Mouse (Mus musculus) neural tube, embryonic 12.5 days (tissue): ENCODE data around the gene Gm28048. TPM values are rescaled to one million over a fixed set of nuclear protein-coding genes. Genes with fewer than 3 reads are reported as not detected.
A peak's percentile ranks its signal among the peaks of the same experiment; 100 is the strongest.

Experiments used
- ATAC-seq: fragments of 200-750 bp; cut with Nextera tagmentation; 2 replicates; pipeline ENCODE4 v1.8.0; 2017; ENCODE audit warnings: low read depth, mild to moderate bottlenecking, moderate TSS enrichment, moderate library complexity; ENCODE audit not compliant: low FRiP score
- H3K27ac ChIP-seq: fragments of 300-500 bp; sonication (generic); 2 replicates; pipeline ENCODE4 v1.5.1; 2016
- H3K27me3 ChIP-seq: fragments of 300-500 bp; sonication (generic); replicated peaks from 2 replicates; pipeline ENCODE4 v1.6.1; 2016; ENCODE audit warnings: mild to moderate bottlenecking
- H3K36me3 ChIP-seq: fragments of 300-500 bp; sonication (generic); 2 replicates; pipeline ENCODE4 v1.6.1; 2016; ENCODE audit warnings: mild to moderate bottlenecking
- H3K4me1 ChIP-seq: fragments of 300-500 bp; sonication (generic); 2 replicates; pipeline ENCODE4 v1.6.1; 2016
- H3K4me2 ChIP-seq: fragments of 300-500 bp; sonication (generic); replicated peaks from 2 replicates; pipeline ENCODE4 v1.6.1; 2016; ENCODE audit warnings: mild to moderate bottlenecking
- H3K4me3 ChIP-seq: fragments of 300-500 bp; sonication (generic); 2 replicates; pipeline ENCODE4 v1.5.1; 2016
- H3K9ac ChIP-seq: fragments of 300-500 bp; sonication (generic); 2 replicates; pipeline ENCODE4 v1.6.1; 2016; ENCODE audit warnings: mild to moderate bottlenecking
- H3K9me3 ChIP-seq: fragments of 300-500 bp; sonication (generic); 2 replicates; pipeline ENCODE4 v1.6.1; 2016; ENCODE audit warnings: mild to moderate bottlenecking
- WGBS: fragments of 180-500 bp; shearing (Covaris S2); methylation state at CpG from one replicate; pipeline ENCODE4 v1.1.7; 2016; 5-methylcytosine and 5-hydroxymethylcytosine counted together
- polyA plus RNA-seq: library from polyadenylated mRNA; unstranded; fragments of >200 nt; fragmentation: Nextera tagmentation; extraction: Ambion mirVana; gene quantifications from 2 replicates; pipeline ENCODE4 v1.2.1, GENCODE M21; 2016

Gene Gm28048
- 5.6 and 6.2 TPM in 2 replicates for polyA plus RNA-seq

GRCm38 (mm10) chr11:22981984-22982757 is at the start of gene Gm28048, which contains the start of gene Commd1:
TSS of gene Gm28048 (minus strand) at chr11:22982090.
TSS of gene Commd1 (minus strand) at chr11:22982382.
- WGBS, result 4% methylated on average over 42 of the region's 42 CpGs
- peak within 1 kb of the TSS; percentile 73 for H3K9ac ChIP-seq
- peak within 1 kb of the TSS; percentile 69 for H3K4me3 ChIP-seq
- H3K4me1 ChIP-seq, result peaks cover 9% of the 10 kb centered on the region
- no peaks in the 10 kb centered on the region for H3K9me3 ChIP-seq
- H3K4me2 ChIP-seq, result peak within 1 kb of the TSS; percentile 85
- no peaks in the 10 kb centered on the region for H3K27me3 ChIP-seq
- H3K36me3 ChIP-seq, result peaks cover 10% of the 10 kb centered on the region; the same call in 1 of the 2 replicates
- ATAC-seq, result peak; percentile 93
- H3K27ac ChIP-seq, result peak within 1 kb of the TSS; percentile 85

GRCm38 (mm10) chr11:23029399-23029798 is 47.5 kb upstream of the Gm28048 start:
- H3K4me2 ChIP-seq, result no peak overlapping the region
- H3K9me3 ChIP-seq, result no peaks in the 10 kb centered on the region
- H3K4me1 ChIP-seq, result no peaks in the 10 kb centered on the region
- H3K4me3 ChIP-seq, result no peak overlapping the region
- H3K36me3 ChIP-seq, result no peaks in the 10 kb centered on the region
- no peak for ATAC-seq
- no peaks in the 10 kb centered on the region for H3K27me3 ChIP-seq
- no peak overlapping the region for H3K9ac ChIP-seq
- WGBS, result 87% methylated on average over 6 of the region's 6 CpGs
- no peak overlapping the region for H3K27ac ChIP-seq

- no peaks in the 10 kb centered on the region for H3K27me3 ChIP-seq
- no peak overlapping the region for H3K4me3 ChIP-seq
- no peak overlapping the region for H3K9ac ChIP-seq
- H3K4me1 ChIP-seq, result no peaks in the 10 kb centered on the region
- 74% methylated on average over 3 of the region's 3 CpGs for WGBS
- H3K4me2 ChIP-seq, result no peak overlapping the region
- no peaks in the 10 kb centered on the region for H3K9me3 ChIP-seq
- ATAC-seq, result no peak
- H3K27ac ChIP-seq, result no peak overlapping the region
- no peaks in the 10 kb centered on the region for H3K36me3 ChIP-seq
Measured at GRCm38 (mm10) chr11:23028957-23029356, 47.1 kb upstream of the Gm28048 start.

GRCm38 (mm10) chr11:23024169-23024568 is 42.3 kb upstream of the Gm28048 start:
- Histone ChIP-seq H3K9me3 (no peaks in the 10 kb centered on the region), H3K9ac (no peak overlapping the region), H3K27ac (no peak overlapping the region), H3K4me1 (no peaks in the 10 kb centered on the region), H3K36me3 (no peaks in the 10 kb centered on the region), H3K4me3 (no peak overlapping the region), H3K27me3 (no peaks in the 10 kb centered on the region), H3K4me2 (no peak overlapping the region)
- WGBS, result 83% methylated on average over 3 of the region's 3 CpGs
- ATAC-seq, result no peak

- Histone ChIP-seq H3K9ac (no peak overlapping the region), H3K9me3 (0 out of 2 replicates have a peak, but pooled peaks cover 4% of the 10 kb centered on the region), H3K4me1 (no peaks in the 10 kb centered on the region), H3K27ac (no peak overlapping the region), H3K27me3 (no peaks in the 10 kb centered on the region), H3K4me2 (no peak overlapping the region), H3K36me3 (no peaks in the 10 kb centered on the region), H3K4me3 (no peak overlapping the region)
- 90% methylated on average over 2 of the region's 2 CpGs for WGBS
- no peak for ATAC-seq
Measured at GRCm38 (mm10) chr11:23023155-23023554, 41.3 kb upstream of the Gm28048 start.

GRCm38 (mm10) chr11:23020841-23021240 is 39.0 kb upstream of the Gm28048 start:
- Histone ChIP-seq H3K9ac (no peak overlapping the region), H3K9me3 (0 out of 2 replicates have a peak, but pooled peaks cover 4% of the 10 kb centered on the region), H3K27me3 (no peaks in the 10 kb centered on the region), H3K27ac (no peak overlapping the region), H3K36me3 (no peaks in the 10 kb centered on the region), H3K4me2 (no peak overlapping the region), H3K4me3 (no peak overlapping the region), H3K4me1 (no peaks in the 10 kb centered on the region)
- no peak for ATAC-seq
- 92% methylated on average over 14 of the region's 14 CpGs for WGBS

GRCm38 (mm10) chr11:23020116-23020770 is 38.4 kb upstream of the Gm28048 start:
- Histone ChIP-seq H3K9ac (no peak overlapping the region), H3K36me3 (no peaks in the 10 kb centered on the region), H3K4me3 (no peak overlapping the region), H3K27ac (no peak overlapping the region), H3K27me3 (no peaks in the 10 kb centered on the region), H3K9me3 (0 out of 2 replicates have a peak, but pooled peaks cover 4% of the 10 kb centered on the region), H3K4me1 (no peaks in the 10 kb centered on the region), H3K4me2 (no peak overlapping the region)
- no peak for ATAC-seq
- WGBS, result 74% methylated on average over 24 of the region's 24 CpGs

- Histone ChIP-seq H3K4me3 (no peak overlapping the region), H3K4me1 (no peaks in the 10 kb centered on the region), H3K36me3 (no peaks in the 10 kb centered on the region), H3K4me2 (no peak overlapping the region), H3K9me3 (0 out of 2 replicates have a peak, but pooled peaks cover 4% of the 10 kb centered on the region), H3K27ac (no peak overlapping the region), H3K9ac (no peak overlapping the region), H3K27me3 (no peaks in the 10 kb centered on the region)
- no peak for ATAC-seq
- 97% methylated on average over 4 of the region's 4 CpGs for WGBS
Measured at GRCm38 (mm10) chr11:23017943-23018342, 36.1 kb upstream of the Gm28048 start.

GRCm38 (mm10) chr11:23014996-23015395 is 33.1 kb upstream of the Gm28048 start:
- no peak for ATAC-seq
- Histone ChIP-seq H3K4me2 (no peak overlapping the region), H3K36me3 (no peaks in the 10 kb centered on the region), H3K27me3 (no peaks in the 10 kb centered on the region), H3K4me1 (no peaks in the 10 kb centered on the region), H3K4me3 (no peak overlapping the region), H3K9ac (no peak overlapping the region), H3K9me3 (0 out of 2 replicates have a peak, but pooled peaks cover 4% of the 10 kb centered on the region), H3K27ac (no peak overlapping the region)
- WGBS, result 81% methylated on average over 6 of the region's 6 CpGs

GRCm38 (mm10) chr11:23013580-23014294 is 31.8 kb upstream of the Gm28048 start:
- Histone ChIP-seq H3K4me2 (no peak overlapping the region), H3K27ac (no peak overlapping the region), H3K9me3 (0 out of 2 replicates have a peak, but pooled peaks cover 4% of the 10 kb centered on the region), H3K4me1 (no peaks in the 10 kb centered on the region), H3K36me3 (no peaks in the 10 kb centered on the region), H3K9ac (no peak overlapping the region), H3K4me3 (no peak overlapping the region), H3K27me3 (no peaks in the 10 kb centered on the region)
- WGBS, result 83% methylated on average over 4 of the region's 4 CpGs
- ATAC-seq, result no peak

GRCm38 (mm10) chr11:23013096-23013495 is 31.2 kb upstream of the Gm28048 start:
- no peaks in the 10 kb centered on the region for H3K9me3 ChIP-seq
- no peaks in the 10 kb centered on the region for H3K27me3 ChIP-seq
- no peak for ATAC-seq
- no peak overlapping the region for H3K9ac ChIP-seq
- no peak overlapping the region for H3K27ac ChIP-seq
- H3K4me2 ChIP-seq, result no peak overlapping the region
- WGBS, result 88% methylated on average over 1 of the region's 1 CpGs
- no peaks in the 10 kb centered on the region for H3K36me3 ChIP-seq
- no peaks in the 10 kb centered on the region for H3K4me1 ChIP-seq
- H3K4me3 ChIP-seq, result no peak overlapping the region

GRCm38 (mm10) chr11:23008824-23009200 is 26.9 kb upstream of the Gm28048 start:
- 41% methylated on average over 4 of the region's 4 CpGs for WGBS
- peak overlapping the region; percentile 73 for H3K9ac ChIP-seq
- no peak overlapping the region for H3K27ac ChIP-seq

More at GRCm38 (mm10) chr11:23008824-23009200, 26.9 kb upstream of the Gm28048 start:
- no peak for ATAC-seq
- H3K36me3 ChIP-seq, result peaks cover 6% of the 10 kb centered on the region
- H3K27me3 ChIP-seq, result no peaks in the 10 kb centered on the region
- H3K4me3 ChIP-seq, result peak overlapping the region; percentile 55; the same call in 1 of the 2 replicates
- no peaks in the 10 kb centered on the region for H3K9me3 ChIP-seq
- H3K4me1 ChIP-seq, result no peaks in the 10 kb centered on the region
- peak overlapping the region; percentile 75 for H3K4me2 ChIP-seq
